Mouse (Mus musculus): Measurements from ENCODE around the gene Gtsf1l. TPM values are rescaled to one million over a fixed set of nuclear protein-coding genes. Genes with fewer than 3 reads are reported as not detected.

Gene Gtsf1l
- polyA plus RNA-seq, 1 experiment from 2014 or later, result not detected

DNA sequence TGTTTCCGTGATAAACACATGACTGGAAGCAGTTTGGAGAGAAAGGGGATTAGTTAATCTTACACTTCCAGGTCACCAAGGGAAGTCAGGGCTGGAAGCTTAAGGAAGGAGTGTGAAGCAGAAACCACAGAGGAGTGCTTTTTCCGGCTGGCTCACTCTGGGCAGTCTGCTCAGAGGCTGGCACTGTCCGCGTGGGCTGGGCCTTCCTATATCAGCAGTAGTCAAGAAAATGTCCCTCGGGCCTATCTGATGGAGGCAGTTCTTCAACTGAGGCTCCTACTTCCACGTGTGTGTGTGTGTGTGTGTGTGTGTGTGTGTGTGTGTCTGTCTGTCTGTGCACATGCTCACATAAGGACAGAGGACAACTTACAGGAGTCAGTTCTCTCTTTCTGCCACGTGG is 47.7 kb downstream of the Gtsf1l start:
- no peak overlapping the region for H3K27ac ChIP-seq
- ATAC-seq (replicated peaks; ENCODE audit: low FRiP score), result no peak
- H3K9ac ChIP-seq, result no peak overlapping the region
- peaks cover 91% of the 10 kb centered on the region for H3K36me3 ChIP-seq
- no peaks in the 10 kb centered on the region for H3K9me3 ChIP-seq (replicated peaks)
- no peak overlapping the region for H3K4me3 ChIP-seq (replicated peaks)
- no peaks in the 10 kb centered on the region for H3K27me3 ChIP-seq
- no peaks in the 10 kb centered on the region for H3K4me1 ChIP-seq
- 91% methylated on average over 7 of the region's 7 CpGs for WGBS
- no peak overlapping the region for H3K4me2 ChIP-seq

Small RNA genes lying within 50 kb of the gene (microRNA-seq; reads per million reads assigned to microRNA genes)
- not detected for gene Gm22174
- gene Mir7003, result 0.59 reads per million

Other genes starting within 250 kb of the Gtsf1l start
- gene Srsf6, start 156.3 kb downstream of the Gtsf1l start, polyA plus RNA-seq (2015; fragmentation: Nextera tagmentation; extraction: Ambion mirVana), result 218 and 221 TPM in 2 replicates
- 0.13 and 0.48 TPM in 2 replicates for gene L3mbtl1, start 144.4 kb downstream of the Gtsf1l start, polyA plus RNA-seq (2015; fragmentation: Nextera tagmentation; extraction: Ambion mirVana)
- 5.9 and 7.3 TPM in 2 replicates for gene Sgk2, start 100.5 kb downstream of the Gtsf1l start, polyA plus RNA-seq (2015; fragmentation: Nextera tagmentation; extraction: Ambion mirVana)
- 51.7 and 54.8 TPM in 2 replicates for gene Ift52, start 70.5 kb downstream of the Gtsf1l start, polyA plus RNA-seq (2015; fragmentation: Nextera tagmentation; extraction: Ambion mirVana)
- gene Mybl2, start 33.2 kb downstream of the Gtsf1l start, polyA plus RNA-seq (2015; fragmentation: Nextera tagmentation; extraction: Ambion mirVana), result 25.7 and 29.4 TPM in 2 replicates
- gene Tox2, start 115.3 kb upstream of the Gtsf1l start, polyA plus RNA-seq (2015; fragmentation: Nextera tagmentation; extraction: Ambion mirVana), result 1.7 and 2.7 TPM in 2 replicates